Mouse (Mus musculus) stomach, embryonic 15.5 days (tissue): ENCODE data around the gene Muc5b. TPM values are rescaled to one million over a fixed set of nuclear protein-coding genes. Genes with fewer than 3 reads are reported as not detected.

ENCODE experiments used
- ATAC-seq: fragments of 200-750 bp; cut with Nextera tagmentation; 2 replicates; pipeline ENCODE4 v1.8.0; 2017; ENCODE audit warnings: low read depth, moderate number of reproducible peaks, moderate TSS enrichment; ENCODE audit not compliant: insufficient read depth, low FRiP score
- H3K27ac ChIP-seq: fragments of 300-500 bp; sonication (generic); 2 replicates; pipeline ENCODE4 v1.5.1; 2015; ENCODE audit warnings: mild to moderate bottlenecking, inconsistent platforms
- H3K27me3 ChIP-seq: fragments of 300-500 bp; sonication (generic); replicated peaks from 2 replicates; pipeline ENCODE4 v1.6.1; 2015; ENCODE audit warnings: inconsistent platforms
- H3K36me3 ChIP-seq: fragments of 300-500 bp; sonication (generic); 2 replicates; pipeline ENCODE4 v1.6.1; 2015; ENCODE audit warnings: inconsistent platforms
- H3K4me1 ChIP-seq: fragments of 300-500 bp; sonication (generic); 2 replicates; pipeline ENCODE4 v1.6.1; 2015; ENCODE audit warnings: inconsistent platforms
- H3K4me2 ChIP-seq: fragments of 300-500 bp; sonication (generic); 2 replicates; pipeline ENCODE4 v1.6.1; 2015; ENCODE audit warnings: mild to moderate bottlenecking, inconsistent platforms
- H3K4me3 ChIP-seq: fragments of 300-500 bp; sonication (generic); replicated peaks from 2 replicates; pipeline ENCODE4 v1.5.1; 2015; ENCODE audit warnings: inconsistent platforms
- H3K9ac ChIP-seq: fragments of 300-500 bp; sonication (generic); 2 replicates; pipeline ENCODE4 v1.6.1; 2015; ENCODE audit warnings: inconsistent platforms
- H3K9me3 ChIP-seq: fragments of 300-500 bp; sonication (generic); 2 replicates; pipeline ENCODE4 v1.6.1; 2016; ENCODE audit warnings: inconsistent platforms
- WGBS: fragments of 180-500 bp; shearing (Covaris S2); methylation state at CpG from one replicate; pipeline ENCODE4 v1.1.7; 2015; 5-methylcytosine and 5-hydroxymethylcytosine counted together
- polyA plus RNA-seq: library from polyadenylated mRNA; unstranded; fragments of >200 nt; fragmentation: Nextera tagmentation; extraction: Ambion mirVana; gene quantifications from 2 replicates; pipeline ENCODE4 v1.2.1, GENCODE M21; 2015

Muc5b gene
- polyA plus RNA-seq, 1 experiment from 2014 or later, result 0.32 TPM

DNA sequence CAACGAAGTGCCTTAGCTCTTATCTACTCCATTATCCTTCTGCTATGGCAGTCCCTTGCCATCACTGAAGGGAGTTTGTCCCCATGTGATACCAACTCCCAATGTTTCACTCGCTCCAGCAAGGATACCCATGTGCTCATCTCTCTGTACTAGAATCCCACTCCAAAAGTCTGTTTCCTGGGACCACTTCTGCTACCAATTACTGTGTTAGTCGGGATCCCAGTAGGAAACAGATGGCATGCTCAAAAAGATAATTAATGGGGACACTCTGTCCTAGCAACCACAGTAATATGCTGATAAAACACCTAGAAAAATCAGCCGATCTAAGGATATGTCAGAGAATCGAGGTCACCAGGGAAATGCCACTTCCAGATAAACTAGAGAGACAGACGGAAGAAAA is 69.7 kb downstream of the Muc5b start:
- no peak overlapping the region for H3K9ac ChIP-seq
- WGBS, result 71% methylated on average over 6 of the region's 6 CpGs

DNA sequence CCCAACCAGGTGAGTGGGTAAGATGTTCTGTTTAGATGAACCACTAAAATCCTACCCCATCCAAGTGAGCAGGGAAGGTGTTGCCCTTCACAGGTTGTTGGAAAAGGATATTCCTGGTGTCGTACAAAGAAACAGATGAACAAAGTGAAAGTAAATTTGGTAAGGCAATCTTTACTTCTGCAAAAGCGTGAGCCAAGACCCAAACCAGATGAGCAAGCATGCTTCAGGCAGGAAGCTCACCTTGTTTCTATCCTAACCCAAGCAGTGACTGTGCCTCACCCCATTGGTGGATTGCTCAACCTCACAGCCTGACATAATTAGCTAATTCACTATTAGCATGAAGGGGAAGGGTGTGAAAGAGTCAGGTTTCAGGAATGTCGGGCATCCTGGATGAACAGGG is 72.4 kb downstream of the Muc5b start:
- H3K9me3 ChIP-seq, result no peaks in the 10 kb centered on the region
- no peak overlapping the region for H3K4me2 ChIP-seq
- peaks cover 10% of the 10 kb centered on the region for H3K27me3 ChIP-seq
- no peak overlapping the region for H3K27ac ChIP-seq
- H3K9ac ChIP-seq, result no peak overlapping the region
- H3K36me3 ChIP-seq, result no peaks in the 10 kb centered on the region
- no peak for ATAC-seq
- no peaks in the 10 kb centered on the region for H3K4me1 ChIP-seq
- no peak overlapping the region for H3K4me3 ChIP-seq
- WGBS, result 56% methylated on average over 3 of the region's 3 CpGs

More for the DNA sequence above, 69.7 kb downstream of the Muc5b start:
- Histone ChIP-seq H3K27me3 (peaks cover 15% of the 10 kb centered on the region), H3K4me1 (no peaks in the 10 kb centered on the region), H3K4me2 (no peak overlapping the region), H3K4me3 (no peak overlapping the region), H3K36me3 (no peaks in the 10 kb centered on the region), H3K27ac (no peak overlapping the region), H3K9me3 (no peaks in the 10 kb centered on the region)
- ATAC-seq, result no peak

GRCm38 (mm10) chr7:141918407-141918806 is 79.5 kb downstream of the Muc5b start, which contains the start of gene Tollip:
Gene Tollip, minus strand, starts transcription at chr7:141918507.
- Histone ChIP-seq H3K9ac (no peak within 1 kb of the TSS), H3K9me3 (no peaks in the 10 kb centered on the region), H3K27ac (no peak within 1 kb of the TSS), H3K27me3 (peaks cover under 1% of the 10 kb centered on the region; the same call in 1 of the 2 replicates), H3K4me1 (no peaks in the 10 kb centered on the region), H3K4me3 (no peak within 1 kb of the TSS), H3K36me3 (no peaks in the 10 kb centered on the region), H3K4me2 (no peak within 1 kb of the TSS)
- WGBS, result 79% methylated on average over 2 of the region's 2 CpGs
- no peak for ATAC-seq

Other genes starting within 250 kb of the Muc5b start
- gene Muc6, start 183.8 kb upstream of the Muc5b start, polyA plus RNA-seq, result 2.0 and 3.3 TPM in 2 replicates
- 2.7 and 2.8 TPM in 2 replicates for gene Muc2, start 148.7 kb upstream of the Muc5b start, polyA plus RNA-seq
- gene Muc5ac, start 50.1 kb upstream of the Muc5b start, polyA plus RNA-seq, result 0.87 and 2.2 TPM in 2 replicates
- 43.0 and 48.1 TPM in 2 replicates for gene Tollip, start 79.4 kb downstream of the Muc5b start, polyA plus RNA-seq
- gene Brsk2, start 110.7 kb downstream of the Muc5b start, polyA plus RNA-seq, result 1.6 and 2.0 TPM in 2 replicates
- gene Mob2, start 222.0 kb downstream of the Muc5b start, polyA plus RNA-seq, result 65.2 and 67.8 TPM in 2 replicates